8 mouse cellular contexts compared by ENCODE assay signal in genomic region chr17:33953961-33954565, GRCm38 (mm10). TPM values are rescaled to one million over a fixed set of nuclear protein-coding genes. Genes with fewer than 3 reads are reported as not detected.
DNase-seq lines count a peak whose midpoint lies in the region; ATAC-seq lines count a peak whose summit lies in the region.

No protein-coding gene starts in this region.

- peak overlapping the region; percentile 98 for H3K9ac ChIP-seq in embryonic facial prominence, embryonic 13.5 days
- H3K9ac ChIP-seq in intestine, embryonic 14.5 days (ENCODE audit: low read length): peak overlapping the region; percentile 99
- H3K9ac ChIP-seq in neural tube, embryonic 12.5 days: peak overlapping the region; percentile 98

- peaks cover 67% of the 10 kb centered on the region for H3K4me1 ChIP-seq in embryonic facial prominence, embryonic 13.5 days
- H3K4me1 ChIP-seq in intestine, embryonic 14.5 days (replicated peaks; ENCODE audit: control insufficient read depth, insufficient read depth, low read length): peaks cover 48% of the 10 kb centered on the region
- peaks cover 58% of the 10 kb centered on the region for H3K4me1 ChIP-seq in neural tube, embryonic 12.5 days

- ATAC-seq in embryonic facial prominence, embryonic 13.5 days (ENCODE audit: insufficient number of reproducible peaks, insufficient read depth, low FRiP score, low TSS enrichment, low read depth): no peak
- ATAC-seq in intestine, embryonic 14.5 days (replicated peaks; ENCODE audit: low FRiP score, low TSS enrichment, low read depth): no peak
- ATAC-seq in neural tube, embryonic 12.5 days (ENCODE audit: low FRiP score, low read depth): no peak

- H3K4me2 ChIP-seq in embryonic facial prominence, embryonic 13.5 days: peak overlapping the region; percentile 98
- H3K4me2 ChIP-seq in intestine, embryonic 14.5 days (ENCODE audit: low read length): peak overlapping the region; percentile 99
- H3K4me2 ChIP-seq in neural tube, embryonic 12.5 days (replicated peaks): peak overlapping the region; percentile 97

- DNase-seq in left cerebral cortex, postnatal 4 days: peak; percentile 5
- no peak for DNase-seq in left cerebral cortex, postnatal 25 days (ENCODE audit: low spot score in 2 of 2)
- no peak for DNase-seq in intestine, embryonic 14.5 days (ENCODE audit: low spot score)
- no peak for DNase-seq in cerebellum, adult 18-20 months
- DNase-seq in urinary bladder, postnatal 14 days (ENCODE audit: low spot score): no peak
- no peak for DNase-seq in frontal cortex, adult 2 months (ENCODE audit: extremely low spot score in 1 of 2, low spot score in 1 of 2)

- H3K27me3 ChIP-seq in embryonic facial prominence, embryonic 13.5 days: no peaks in the 10 kb centered on the region
- no peaks in the 10 kb centered on the region for H3K27me3 ChIP-seq in intestine, embryonic 14.5 days (replicated peaks; ENCODE audit: control insufficient read depth, insufficient read depth, low read length)
- H3K27me3 ChIP-seq in neural tube, embryonic 12.5 days (replicated peaks): no peaks in the 10 kb centered on the region

- intact Hi-C loops in left cerebral cortex, postnatal 4 days (cut with DNase I): no loop called here
- intact Hi-C loops in left cerebral cortex, postnatal 25 days (cut with DNase I): no loop called here

- H3K27ac ChIP-seq in embryonic facial prominence, embryonic 13.5 days: peak overlapping the region; percentile 93
- peak overlapping the region; percentile 92 for H3K27ac ChIP-seq in intestine, embryonic 14.5 days (ENCODE audit: low read depth)
- H3K27ac ChIP-seq in neural tube, embryonic 12.5 days: no peak overlapping the region

- H3K9me3 ChIP-seq in embryonic facial prominence, embryonic 13.5 days: no peaks in the 10 kb centered on the region
- no peaks in the 10 kb centered on the region for H3K9me3 ChIP-seq in intestine, embryonic 14.5 days (ENCODE audit: control insufficient read depth, low read length)
- no peaks in the 10 kb centered on the region for H3K9me3 ChIP-seq in neural tube, embryonic 12.5 days

- H3K4me3 ChIP-seq in embryonic facial prominence, embryonic 13.5 days: peak overlapping the region; percentile 81
- H3K4me3 ChIP-seq in intestine, embryonic 14.5 days (ENCODE audit: low read depth, low read length): peak overlapping the region; percentile 99
- H3K4me3 ChIP-seq in neural tube, embryonic 12.5 days: peak overlapping the region; percentile 95

- peaks cover 51% of the 10 kb centered on the region for H3K36me3 ChIP-seq in embryonic facial prominence, embryonic 13.5 days
- peaks cover 43% of the 10 kb centered on the region for H3K36me3 ChIP-seq in intestine, embryonic 14.5 days (ENCODE audit: control insufficient read depth, insufficient read depth, low read length)
- H3K36me3 ChIP-seq in neural tube, embryonic 12.5 days: peaks cover 51% of the 10 kb centered on the region

- WGBS in embryonic facial prominence, embryonic 13.5 days: 33% methylated on average over 5 of the region's 5 CpGs
- WGBS in intestine, embryonic 14.5 days: 46% methylated on average over 5 of the region's 5 CpGs
- 34% methylated on average over 5 of the region's 5 CpGs for WGBS in neural tube, embryonic 12.5 days

RNA-seq across cellular contexts. Expression of gene Vps52, which starts 1.5 kb away (rescaled TPM):
- 10 to 100 TPM; 72.2 to 72.6 TPM for total RNA-seq in left cerebral cortex, postnatal 4 days (2021)
- total RNA-seq in left cerebral cortex, postnatal 25 days (2021): 10 to 100 TPM; 78.4 to 81.9 TPM
- 45.7 and 49.6 TPM in 2 replicates for polyA plus RNA-seq in embryonic facial prominence, embryonic 13.5 days (2015; fragmentation: Nextera tagmentation; extraction: Ambion mirVana)
- 32.4 and 35.3 TPM in 2 replicates for polyA plus RNA-seq in intestine, embryonic 14.5 days (2014; fragmentation: Nextera tagmentation; extraction: Ambion mirVana)
- 66.0 and 66.5 TPM in 2 replicates for polyA plus RNA-seq in neural tube, embryonic 12.5 days (2016; fragmentation: Nextera tagmentation; extraction: Ambion mirVana)
- 69.5 and 70.5 TPM in 2 replicates for polyA plus RNA-seq in frontal cortex, adult 2 months (2012; rRNA removed)

RNA-seq across cellular contexts. Expression of gene Rps18, which starts 1.7 kb away (rescaled TPM):
- 100 to 1,000 TPM; 557 to 591 TPM for total RNA-seq in left cerebral cortex, postnatal 4 days (2021)
- 100 to 1,000 TPM; 296 to 299 TPM for total RNA-seq in left cerebral cortex, postnatal 25 days (2021)
- 1,782 and 1,797 TPM in 2 replicates for polyA plus RNA-seq in embryonic facial prominence, embryonic 13.5 days (2015; fragmentation: Nextera tagmentation; extraction: Ambion mirVana)
- polyA plus RNA-seq in intestine, embryonic 14.5 days (2014; fragmentation: Nextera tagmentation; extraction: Ambion mirVana): 2,375 and 2,437 TPM in 2 replicates
- 914 and 923 TPM in 2 replicates for polyA plus RNA-seq in neural tube, embryonic 12.5 days (2016; fragmentation: Nextera tagmentation; extraction: Ambion mirVana)
- polyA plus RNA-seq in frontal cortex, adult 2 months (2012; rRNA removed): 488 and 518 TPM in 2 replicates

RNA-seq across cellular contexts. Expression of gene B3galt4, which starts 2.8 kb away (rescaled TPM):
- 1 to 10 TPM; 6.6 to 6.8 TPM for total RNA-seq in left cerebral cortex, postnatal 4 days (2021)
- total RNA-seq in left cerebral cortex, postnatal 25 days (2021): 1 to 10 TPM; 5.8 to 6.4 TPM
- 7.0 and 7.2 TPM in 2 replicates for polyA plus RNA-seq in embryonic facial prominence, embryonic 13.5 days (2015; fragmentation: Nextera tagmentation; extraction: Ambion mirVana)
- 3.7 and 4.9 TPM in 2 replicates for polyA plus RNA-seq in intestine, embryonic 14.5 days (2014; fragmentation: Nextera tagmentation; extraction: Ambion mirVana)
- polyA plus RNA-seq in neural tube, embryonic 12.5 days (2016; fragmentation: Nextera tagmentation; extraction: Ambion mirVana): 7.9 and 8.3 TPM in 2 replicates
- polyA plus RNA-seq in frontal cortex, adult 2 months (2012; rRNA removed): 6.9 and 7.5 TPM in 2 replicates

RNA-seq across cellular contexts. Expression of gene Wdr46, which starts 13.6 kb away (rescaled TPM):
- 10 to 100 TPM; 30.1 to 36.6 TPM for total RNA-seq in left cerebral cortex, postnatal 4 days (2021)
- total RNA-seq in left cerebral cortex, postnatal 25 days (2021): 10 to 100 TPM; 11.2 to 12.0 TPM
- 36.2 and 40.7 TPM in 2 replicates for polyA plus RNA-seq in embryonic facial prominence, embryonic 13.5 days (2015; fragmentation: Nextera tagmentation; extraction: Ambion mirVana)
- 28.6 and 31.8 TPM in 2 replicates for polyA plus RNA-seq in intestine, embryonic 14.5 days (2014; fragmentation: Nextera tagmentation; extraction: Ambion mirVana)
- 38.4 and 39.7 TPM in 2 replicates for polyA plus RNA-seq in neural tube, embryonic 12.5 days (2016; fragmentation: Nextera tagmentation; extraction: Ambion mirVana)
- polyA plus RNA-seq in frontal cortex, adult 2 months (2012; rRNA removed): 13.3 and 13.7 TPM in 2 replicates

RNA-seq across cellular contexts. Expression of gene Pfdn6, which starts 13.9 kb away (rescaled TPM):
- total RNA-seq in left cerebral cortex, postnatal 4 days (2021): 10 to 100 TPM; 90.5 to 96.1 TPM
- 100 to 1,000 TPM in 1 of 2 experiments, 10 to 100 TPM in 1; 89.7 to 104 TPM for total RNA-seq in left cerebral cortex, postnatal 25 days (2021)
- polyA plus RNA-seq in embryonic facial prominence, embryonic 13.5 days (2015; fragmentation: Nextera tagmentation; extraction: Ambion mirVana): 176 and 190 TPM in 2 replicates
- 163 and 175 TPM in 2 replicates for polyA plus RNA-seq in intestine, embryonic 14.5 days (2014; fragmentation: Nextera tagmentation; extraction: Ambion mirVana)
- 184 and 191 TPM in 2 replicates for polyA plus RNA-seq in neural tube, embryonic 12.5 days (2016; fragmentation: Nextera tagmentation; extraction: Ambion mirVana)
- 101 and 130 TPM in 2 replicates for polyA plus RNA-seq in frontal cortex, adult 2 months (2012; rRNA removed)
